Mouse (Mus musculus) limb, embryonic 15.5 days (tissue): ENCODE data around the gene Aspdh. TPM values are rescaled to one million over a fixed set of nuclear protein-coding genes. Genes with fewer than 3 reads are reported as not detected.
A peak's percentile ranks its signal among the peaks of the same experiment; 100 is the strongest.

Experiments used
- ATAC-seq: fragments of 200-750 bp; cut with Nextera tagmentation; 2 replicates; pipeline ENCODE4 v1.8.0; 2017; ENCODE audit warnings: low read depth, moderate TSS enrichment; ENCODE audit not compliant: insufficient number of reproducible peaks, low FRiP score, low TSS enrichment
- H3K27ac ChIP-seq: fragments of 300-500 bp; sonication (generic); 2 replicates; pipeline ENCODE4 v1.5.1; 2015; ENCODE audit warnings: moderate library complexity, mild to moderate bottlenecking, inconsistent platforms
- H3K27me3 ChIP-seq: fragments of 300-500 bp; sonication (generic); 2 replicates; pipeline ENCODE4 v1.6.1; 2015; ENCODE audit warnings: inconsistent platforms
- H3K36me3 ChIP-seq: fragments of 300-500 bp; sonication (generic); 2 replicates; pipeline ENCODE4 v1.6.1; 2015; ENCODE audit warnings: inconsistent platforms
- H3K4me1 ChIP-seq: fragments of 300-500 bp; sonication (generic); 2 replicates; pipeline ENCODE4 v1.6.1; 2015; ENCODE audit warnings: inconsistent platforms
- H3K4me2 ChIP-seq: fragments of 300-500 bp; sonication (generic); 2 replicates; pipeline ENCODE4 v1.6.1; 2015; ENCODE audit warnings: mild to moderate bottlenecking, inconsistent platforms
- H3K4me3 ChIP-seq: fragments of 300-500 bp; sonication (generic); 2 replicates; pipeline ENCODE4 v1.5.1; 2015; ENCODE audit warnings: mild to moderate bottlenecking, inconsistent platforms
- H3K9ac ChIP-seq: fragments of 300-500 bp; sonication (generic); 2 replicates; pipeline ENCODE4 v1.6.1; 2015; ENCODE audit warnings: inconsistent platforms
- H3K9me3 ChIP-seq: fragments of 300-500 bp; sonication (generic); 2 replicates; pipeline ENCODE4 v1.6.1; 2016; ENCODE audit warnings: inconsistent platforms
- WGBS: fragments of 180-500 bp; shearing (Covaris S2); methylation state at CpG from one replicate; pipeline ENCODE4 v1.1.7; 2015; 5-methylcytosine and 5-hydroxymethylcytosine counted together
- microRNA-seq: library from miRNA; unstranded; fragments of <30 nt; microRNA quantifications from one replicate; pipeline ENCODE4, GENCODE M21; 2016
- polyA plus RNA-seq: library from polyadenylated mRNA; unstranded; fragments of >200 nt; fragmentation: Nextera tagmentation; extraction: Ambion mirVana; gene quantifications from 2 replicates; pipeline ENCODE4 v1.2.1, GENCODE M21; 2015

Gene Aspdh
- polyA plus RNA-seq, 1 experiment from 2014 or later, result 0.56 TPM

DNA sequence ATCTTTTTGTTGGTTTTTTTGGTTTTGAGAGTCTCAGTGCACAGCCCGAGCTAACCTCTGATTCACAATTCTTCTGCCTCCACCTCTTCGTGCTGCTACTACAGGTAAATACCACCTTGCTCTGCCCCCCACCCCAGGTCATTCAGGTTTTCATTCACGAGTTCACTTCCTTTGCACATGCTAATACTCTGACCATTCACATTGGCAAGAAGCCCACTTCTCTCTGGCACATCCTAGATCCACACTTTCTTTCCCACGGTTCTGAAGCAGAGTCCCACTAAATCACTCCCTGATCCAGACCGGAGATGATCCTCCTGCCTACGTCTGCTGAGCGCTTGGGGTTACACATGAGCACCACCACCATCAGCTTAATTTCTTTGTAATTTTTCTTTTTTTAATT, 29.9 kb downstream of the Aspdh start:
- H3K27ac ChIP-seq, result no peak overlapping the region
- H3K4me2 ChIP-seq, result peak overlapping the region; percentile 82; the same call in 1 of the 2 replicates
- 85% methylated on average over 7 of the region's 7 CpGs for WGBS
- peaks cover 40% of the 10 kb centered on the region for H3K36me3 ChIP-seq
- H3K27me3 ChIP-seq, result no peaks in the 10 kb centered on the region
- no peak overlapping the region for H3K4me3 ChIP-seq
- H3K9me3 ChIP-seq, result no peaks in the 10 kb centered on the region
- H3K4me1 ChIP-seq, result peaks cover 24% of the 10 kb centered on the region
- no peak overlapping the region for H3K9ac ChIP-seq
- ATAC-seq, result no peak

DNA sequence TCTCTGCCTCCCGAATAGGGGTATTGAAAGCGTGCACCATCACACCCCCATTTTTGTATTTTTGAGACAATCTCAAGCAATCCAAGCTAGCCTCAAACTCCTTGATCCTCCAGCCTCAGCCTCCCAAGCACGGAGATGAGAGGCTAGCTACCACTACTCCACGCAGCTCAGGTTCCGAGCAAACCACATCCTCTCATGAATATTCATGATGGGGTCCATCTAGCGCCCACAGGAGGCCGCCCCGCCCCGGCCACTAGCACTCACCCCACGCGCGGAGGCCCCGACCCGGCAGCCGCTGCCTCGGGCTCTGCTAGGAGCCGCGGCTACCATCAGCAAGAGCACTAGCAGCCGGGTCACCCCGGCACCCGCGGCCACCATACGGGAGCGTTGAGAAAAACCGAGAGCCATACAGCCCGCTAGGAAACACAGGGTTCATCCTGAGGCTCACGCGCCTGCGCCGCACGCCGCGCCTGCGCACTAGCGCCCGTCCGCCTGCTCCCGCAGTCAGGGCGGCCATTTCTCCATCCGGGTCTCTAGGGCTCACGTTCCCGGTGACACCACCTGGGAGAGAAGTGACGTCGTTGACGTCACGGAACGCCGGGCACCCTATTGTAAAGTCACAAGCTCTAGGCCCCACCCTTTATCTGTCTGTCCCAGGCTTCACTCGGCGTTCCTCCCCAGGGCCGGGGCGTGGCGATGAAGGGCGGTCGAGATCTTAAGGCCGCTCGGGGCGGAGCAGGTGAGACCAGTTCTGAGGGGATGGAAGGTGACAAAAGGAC, 31.0 kb downstream of the Aspdh start, which contains the start of the genes Emc10 and Fam71e1:
Emc10 (minus strand) TSS at position 538 of the 779 bp plus-strand sequence.
Fam71e1 (plus strand) TSS at position 590 of the 779 bp plus-strand sequence.
- peak within 1 kb of the TSS; percentile 74 for H3K9ac ChIP-seq
- no peaks in the 10 kb centered on the region for H3K9me3 ChIP-seq
- H3K27me3 ChIP-seq, result no peaks in the 10 kb centered on the region
- peak; percentile 94 for ATAC-seq
- peak within 1 kb of the TSS; percentile 94 for H3K27ac ChIP-seq
- peaks cover 29% of the 10 kb centered on the region for H3K36me3 ChIP-seq
- peak within 1 kb of the TSS; percentile 58 for H3K4me3 ChIP-seq
- WGBS, result 1% methylated on average over 58 of the region's 58 CpGs
- peaks cover 24% of the 10 kb centered on the region for H3K4me1 ChIP-seq
- peak within 1 kb of the TSS; percentile 82 for H3K4me2 ChIP-seq

DNA sequence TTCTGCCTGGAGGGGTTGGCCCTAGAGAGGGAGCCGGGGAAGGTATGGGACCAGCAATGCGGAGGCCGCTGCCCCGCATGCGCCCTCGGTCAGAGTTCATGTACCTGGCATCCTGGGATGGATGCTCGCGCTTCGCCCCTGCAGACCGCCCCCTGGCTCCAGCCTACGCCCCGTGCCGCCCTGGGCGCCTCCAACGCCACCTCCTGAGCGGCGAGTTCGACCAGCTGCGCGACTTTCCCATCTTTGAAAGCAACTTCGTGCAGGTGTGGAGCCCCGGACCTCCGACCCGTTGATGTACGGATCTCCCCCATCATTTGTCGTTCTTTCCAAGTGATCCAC, 31.5 kb downstream of the Aspdh start:
- Histone ChIP-seq H3K9ac (peak overlapping the region; percentile 59), H3K4me3 (peak overlapping the region; percentile 58), H3K4me2 (peak overlapping the region; percentile 82), H3K36me3 (peaks cover 24% of the 10 kb centered on the region), H3K4me1 (peaks cover 24% of the 10 kb centered on the region), H3K27me3 (no peaks in the 10 kb centered on the region), H3K27ac (peak overlapping the region; percentile 94), H3K9me3 (no peaks in the 10 kb centered on the region)
- under 1% methylated on average over 26 of the region's 26 CpGs for WGBS
- peak; percentile 35 for ATAC-seq

DNA sequence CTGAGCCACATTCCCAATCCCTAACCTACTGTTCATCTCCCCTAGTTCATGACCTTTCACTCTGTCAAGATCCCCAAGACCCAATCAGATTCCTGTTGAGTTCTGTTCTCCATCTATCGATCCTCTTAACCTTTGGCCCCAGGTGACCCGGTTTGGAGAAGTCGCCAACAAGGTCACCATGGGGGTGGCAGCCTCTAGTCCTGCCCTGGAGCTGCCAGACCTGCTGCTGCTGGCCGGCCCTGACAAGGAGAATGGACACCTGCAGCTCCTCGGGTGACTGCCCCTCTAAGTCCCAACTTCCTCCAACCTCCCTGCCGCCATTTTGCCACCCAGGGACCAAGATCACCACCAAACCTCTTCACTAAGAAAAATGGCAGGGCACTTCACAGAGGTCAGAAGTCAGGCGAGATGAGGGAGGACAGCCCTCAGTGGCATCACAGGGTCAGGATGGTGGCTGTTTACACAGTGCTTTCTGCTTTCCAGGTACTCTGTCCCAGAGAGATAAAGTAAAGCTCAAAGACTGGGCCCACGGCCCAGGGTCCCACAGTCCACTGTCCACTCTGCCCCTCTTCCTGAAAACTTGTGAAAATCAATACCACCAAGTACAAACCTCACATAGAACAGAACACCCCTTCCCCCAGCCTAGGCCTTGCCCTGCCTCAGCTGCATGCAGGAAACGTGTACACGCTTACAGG, 32.3 kb downstream of the Aspdh start:
- H3K4me3 ChIP-seq, result peak overlapping the region; percentile 58
- no peaks in the 10 kb centered on the region for H3K27me3 ChIP-seq
- peak overlapping the region; percentile 82 for H3K4me2 ChIP-seq
- 83% methylated on average over 10 of the region's 10 CpGs for WGBS
- no peak for ATAC-seq
- no peak overlapping the region for H3K9ac ChIP-seq
- no peaks in the 10 kb centered on the region for H3K9me3 ChIP-seq
- no peak overlapping the region; the same call in 1 of the 2 replicates for H3K27ac ChIP-seq
- H3K36me3 ChIP-seq, result peaks cover 16% of the 10 kb centered on the region
- peaks cover 24% of the 10 kb centered on the region for H3K4me1 ChIP-seq

DNA sequence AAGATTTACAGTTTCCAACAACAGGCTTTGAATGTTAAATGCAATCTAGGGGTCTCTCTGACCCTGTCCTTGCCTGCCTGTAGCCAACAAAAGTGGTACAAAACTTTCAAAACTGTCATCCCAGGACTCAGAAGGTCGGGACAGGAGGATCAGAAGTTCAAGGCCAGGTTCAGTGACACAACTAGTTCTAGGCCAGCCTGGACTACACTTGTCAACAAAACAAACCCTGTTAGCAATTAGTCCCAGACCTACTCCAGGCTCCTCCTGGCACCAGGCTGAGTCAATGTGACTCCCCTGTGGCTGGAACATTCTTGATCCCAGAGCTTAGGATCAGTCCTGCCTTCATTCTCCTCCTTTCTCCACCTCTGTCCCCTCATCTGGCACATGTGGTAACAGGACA, 33.7 kb downstream of the Aspdh start:
- H3K4me2 ChIP-seq, result no peak overlapping the region
- H3K4me1 ChIP-seq, result peaks cover 24% of the 10 kb centered on the region
- no peaks in the 10 kb centered on the region for H3K27me3 ChIP-seq
- no peak overlapping the region for H3K9ac ChIP-seq
- no peak overlapping the region for H3K27ac ChIP-seq
- WGBS, result 64% methylated on average over 1 of the region's 1 CpGs
- peaks cover 4% of the 10 kb centered on the region; the same call in 1 of the 2 replicates for H3K36me3 ChIP-seq
- no peak overlapping the region for H3K4me3 ChIP-seq
- no peaks in the 10 kb centered on the region for H3K9me3 ChIP-seq
- no peak for ATAC-seq

- H3K4me1 ChIP-seq, result peaks cover 18% of the 10 kb centered on the region
- H3K4me3 ChIP-seq, result no peak overlapping the region
- no peaks in the 10 kb centered on the region for H3K9me3 ChIP-seq
- no peak overlapping the region for H3K27ac ChIP-seq
- no peak overlapping the region for H3K4me2 ChIP-seq
- H3K27me3 ChIP-seq, result no peaks in the 10 kb centered on the region
- no peak overlapping the region for H3K9ac ChIP-seq
- no peak for ATAC-seq
- no peaks in the 10 kb centered on the region for H3K36me3 ChIP-seq
- WGBS, result 56% methylated on average over 20 of the region's 20 CpGs
Measured at GRCm38 (mm10) chr7:44500046-44500445, 34.9 kb downstream of the Aspdh start.

DNA sequence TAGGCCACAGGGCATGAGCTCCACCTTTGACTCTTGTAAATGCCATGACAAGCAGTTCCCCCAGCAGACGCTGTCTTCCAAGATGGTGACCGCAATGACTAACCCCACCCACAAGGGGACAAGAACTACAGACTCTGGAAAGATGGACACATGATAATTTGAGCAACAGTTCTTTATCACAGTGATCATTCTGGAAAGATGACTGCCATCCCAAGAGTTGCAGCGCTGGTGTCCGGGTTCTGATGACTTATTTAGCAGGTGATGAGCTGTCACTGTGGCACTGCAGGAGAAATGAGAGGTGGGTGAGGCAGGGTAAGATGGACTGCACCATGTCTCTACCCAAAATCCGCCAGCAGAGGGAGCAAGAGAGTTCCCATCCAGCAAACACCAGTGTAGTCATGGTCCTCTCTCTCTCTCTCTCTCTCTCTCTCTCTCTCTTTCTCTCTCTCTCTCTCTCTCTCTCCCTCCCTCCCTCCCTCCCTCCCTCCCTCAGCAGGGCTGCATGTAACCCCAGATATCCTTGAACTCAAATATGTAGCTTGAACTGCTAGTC, 36.4 kb downstream of the Aspdh start:
- no peak overlapping the region for H3K4me3 ChIP-seq
- no peak overlapping the region for H3K27ac ChIP-seq
- no peak for ATAC-seq
- H3K36me3 ChIP-seq, result no peaks in the 10 kb centered on the region
- H3K4me2 ChIP-seq, result no peak overlapping the region
- H3K27me3 ChIP-seq, result no peaks in the 10 kb centered on the region
- H3K9ac ChIP-seq, result no peak overlapping the region
- 39% methylated on average over 5 of the region's 5 CpGs for WGBS
- no peaks in the 10 kb centered on the region for H3K9me3 ChIP-seq
- H3K4me1 ChIP-seq, result peaks cover 10% of the 10 kb centered on the region; the same call in 1 of the 2 replicates

DNA sequence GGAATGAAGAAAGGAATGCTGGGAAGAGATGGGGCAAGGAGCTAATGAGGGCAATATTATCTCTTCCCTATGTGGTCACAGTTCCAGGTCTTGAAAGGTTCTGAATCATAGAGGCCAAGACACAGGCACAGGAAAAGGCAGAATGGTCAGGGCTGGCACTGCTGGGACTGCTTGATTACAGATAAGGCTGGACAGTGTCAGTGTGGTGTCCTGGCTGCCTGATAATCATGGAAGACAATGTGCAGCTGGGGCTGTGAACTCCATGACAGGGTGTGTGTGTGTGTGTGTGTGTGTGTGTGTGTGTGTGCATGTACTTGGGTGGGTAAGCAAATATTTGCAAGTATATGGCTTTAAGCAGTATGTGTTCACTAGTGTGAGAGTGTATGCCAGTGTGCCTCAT, 42.3 kb downstream of the Aspdh start:
- Histone ChIP-seq H3K9ac (no peak overlapping the region), H3K4me1 (no peaks in the 10 kb centered on the region), H3K9me3 (0 out of 2 replicates have a peak, but pooled peaks cover 3% of the 10 kb centered on the region), H3K4me2 (no peak overlapping the region), H3K27me3 (peaks cover 17% of the 10 kb centered on the region), H3K36me3 (no peaks in the 10 kb centered on the region), H3K4me3 (no peak overlapping the region), H3K27ac (no peak overlapping the region)
- ATAC-seq, result no peak

Small RNA genes lying within 50 kb of the gene (microRNA-seq; reads per million reads assigned to microRNA genes)
- gene Mir7052, result not detected

Other genes starting within 250 kb of the Aspdh start
- not detected in 2 replicates for gene Klk1b5, start 249.4 kb upstream of the Aspdh start, polyA plus RNA-seq
- 0.20 TPM in 1 of 2 replicates, not detected in the other for gene Klk1, start 240.0 kb upstream of the Aspdh start, polyA plus RNA-seq
- not detected in 2 replicates for gene Gm36864, start 229.2 kb upstream of the Aspdh start, polyA plus RNA-seq
- gene 1700028J19Rik, start 218.7 kb upstream of the Aspdh start, polyA plus RNA-seq, result 0.51 and 1.0 TPM in 2 replicates
- gene 2410002F23Rik, start 218.7 kb upstream of the Aspdh start, polyA plus RNA-seq, result 163 and 183 TPM in 2 replicates
- gene Acp4, start 208.0 kb upstream of the Aspdh start, polyA plus RNA-seq, result 0.33 and 0.83 TPM in 2 replicates
- gene Gm15517, start 203.9 kb upstream of the Aspdh start, polyA plus RNA-seq, result not detected in 2 replicates
- 24.0 and 31.1 TPM in 2 replicates for gene Clec11a, start 158.5 kb upstream of the Aspdh start, polyA plus RNA-seq
- gene Shank1, start 155.1 kb upstream of the Aspdh start, polyA plus RNA-seq, result 2.4 and 3.2 TPM in 2 replicates
- gene Syt3, start 81.3 kb upstream of the Aspdh start, polyA plus RNA-seq, result 2.2 and 3.2 TPM in 2 replicates
- 0.43 and 0.58 TPM in 2 replicates for gene 1700008O03Rik, start 79.6 kb upstream of the Aspdh start, polyA plus RNA-seq
- 0.55 and 0.87 TPM in 2 replicates for gene Lrrc4b, start 36.4 kb upstream of the Aspdh start, polyA plus RNA-seq
- 92.9 and 121 TPM in 2 replicates for gene Josd2, start 2.6 kb downstream of the Aspdh start, polyA plus RNA-seq
- 103 and 116 TPM in 2 replicates for gene Emc10, start 31.1 kb downstream of the Aspdh start, polyA plus RNA-seq
- gene Fam71e1, start 31.2 kb downstream of the Aspdh start, polyA plus RNA-seq, result 9.7 and 12.8 TPM in 2 replicates
- 0.13 and 0.16 TPM in 2 replicates for gene Mybpc2, start 59.3 kb downstream of the Aspdh start, polyA plus RNA-seq
- gene Spib, start 66.7 kb downstream of the Aspdh start, polyA plus RNA-seq, result 0.70 and 0.72 TPM in 2 replicates
- 75.7 and 83.6 TPM in 2 replicates for gene Pold1, start 83.5 kb downstream of the Aspdh start, polyA plus RNA-seq
- 71.9 and 79.8 TPM in 2 replicates for gene Nr1h2, start 88.6 kb downstream of the Aspdh start, polyA plus RNA-seq
- 2.1 and 3.6 TPM in 2 replicates for gene Napsa, start 107.0 kb downstream of the Aspdh start, polyA plus RNA-seq
- 0.16 and 0.20 TPM in 2 replicates for gene Kcnc3, start 125.3 kb downstream of the Aspdh start, polyA plus RNA-seq
- 5.4 and 6.4 TPM in 2 replicates for gene Myh14, start 205.5 kb downstream of the Aspdh start, polyA plus RNA-seq
- gene Izumo2, start 243.4 kb downstream of the Aspdh start, polyA plus RNA-seq, result not detected in 2 replicates